Mouse (Mus musculus) neural tube, embryonic 15.5 days (tissue): ENCODE data around the gene Rab6b. TPM values are rescaled to one million over a fixed set of nuclear protein-coding genes. Genes with fewer than 3 reads are reported as not detected.

Experiments
- ATAC-seq: fragments of 200-750 bp; cut with Nextera tagmentation; 2 replicates; pipeline ENCODE4 v1.8.0; 2017; ENCODE audit warnings: mild to moderate bottlenecking, moderate TSS enrichment, moderate library complexity; ENCODE audit not compliant: low FRiP score
- H3K27ac ChIP-seq: fragments of 300-500 bp; sonication (generic); replicated peaks from 2 replicates; pipeline ENCODE4 v1.5.1; 2015; ENCODE audit warnings: mild to moderate bottlenecking, inconsistent platforms
- H3K27me3 ChIP-seq: fragments of 300-500 bp; sonication (generic); replicated peaks from 2 replicates; pipeline ENCODE4 v1.6.1; 2015; ENCODE audit warnings: inconsistent platforms
- H3K36me3 ChIP-seq: fragments of 300-500 bp; sonication (generic); 2 replicates; pipeline ENCODE4 v1.6.1; 2015; ENCODE audit warnings: inconsistent platforms
- H3K4me1 ChIP-seq: fragments of 300-500 bp; sonication (generic); 2 replicates; pipeline ENCODE4 v1.6.1; 2015; ENCODE audit warnings: inconsistent platforms
- H3K4me2 ChIP-seq: fragments of 300-500 bp; sonication (generic); 2 replicates; pipeline ENCODE4 v1.6.1; 2015; ENCODE audit warnings: inconsistent platforms, mild to moderate bottlenecking, moderate library complexity
- H3K4me3 ChIP-seq: fragments of 300-500 bp; sonication (generic); replicated peaks from 2 replicates; pipeline ENCODE4 v1.5.1; 2015; ENCODE audit warnings: mild to moderate bottlenecking, inconsistent platforms
- H3K9ac ChIP-seq: fragments of 300-500 bp; sonication (generic); replicated peaks from 2 replicates; pipeline ENCODE4 v1.6.1; 2015; ENCODE audit warnings: mild to moderate bottlenecking, inconsistent platforms
- H3K9me3 ChIP-seq: fragments of 300-500 bp; sonication (generic); replicated peaks from 2 replicates; pipeline ENCODE4 v1.6.1; 2016; ENCODE audit warnings: inconsistent platforms
- WGBS: fragments of 180-500 bp; shearing (Covaris S2); methylation state at CpG from one replicate; pipeline ENCODE4 v1.1.7; 2015; ENCODE audit warnings: mixed read lengths; 5-methylcytosine and 5-hydroxymethylcytosine counted together
- polyA plus RNA-seq: library from polyadenylated mRNA; unstranded; fragments of >200 nt; fragmentation: Nextera tagmentation; extraction: Ambion mirVana; gene quantifications from 2 replicates; pipeline ENCODE4 v1.2.1, GENCODE M21; 2015

The Rab6b gene
- 105 and 117 TPM in 2 replicates for polyA plus RNA-seq

- WGBS, result under 1% methylated on average over 58 of the region's 81 CpGs
Observed at GRCm38 (mm10) chr9:103111621-103112470, at the start of gene Rab6b. Gene Rab6b, plus strand, starts transcription at chr9:103111787.

DNA sequence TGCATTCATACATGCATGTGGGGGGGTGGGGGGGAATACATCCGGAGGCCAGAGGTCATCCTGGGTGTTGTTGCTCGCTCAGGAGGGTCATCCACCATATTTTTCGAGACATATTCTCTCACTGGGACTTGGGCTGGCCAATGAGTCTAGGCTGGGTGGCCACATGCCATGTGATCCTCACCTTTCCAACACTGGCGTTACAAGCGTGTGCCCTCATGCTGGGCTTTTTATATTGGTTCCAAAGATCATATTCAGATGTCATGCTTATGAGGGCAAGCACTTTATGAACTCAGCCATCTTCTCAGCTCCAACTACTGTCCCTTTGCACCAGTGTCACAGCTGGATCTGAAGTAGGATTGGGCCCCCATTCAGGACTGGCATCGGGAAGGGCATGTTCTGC lies 48.0 kb upstream of the Rab6b start:
- no peaks in the 10 kb centered on the region for H3K27me3 ChIP-seq
- no peaks in the 10 kb centered on the region for H3K4me1 ChIP-seq
- no peaks in the 10 kb centered on the region for H3K36me3 ChIP-seq
- no peak overlapping the region for H3K4me2 ChIP-seq
- H3K4me3 ChIP-seq, result no peak overlapping the region
- no peak overlapping the region for H3K9ac ChIP-seq
- H3K27ac ChIP-seq, result no peak overlapping the region
- no peak for ATAC-seq
- H3K9me3 ChIP-seq, result no peaks in the 10 kb centered on the region
- 89% methylated on average over 6 of the region's 6 CpGs for WGBS

More at GRCm38 (mm10) chr9:103111621-103112470, at the start of gene Rab6b:
- H3K4me3 ChIP-seq, result peak within 1 kb of the TSS; percentile 91
- peak within 1 kb of the TSS; percentile 79 for H3K4me2 ChIP-seq
- peak within 1 kb of the TSS; percentile 78 for H3K9ac ChIP-seq
- ATAC-seq, result peak; percentile 81
- H3K9me3 ChIP-seq, result no peaks in the 10 kb centered on the region
- peaks cover 52% of the 10 kb centered on the region for H3K4me1 ChIP-seq
- no peaks in the 10 kb centered on the region for H3K27me3 ChIP-seq
- 0 out of 2 replicates have a peak, but pooled peaks cover 2% of the 10 kb centered on the region for H3K36me3 ChIP-seq
- peak within 1 kb of the TSS; percentile 97 for H3K27ac ChIP-seq

- ATAC-seq, result no peak
- Histone ChIP-seq H3K9ac (no peak overlapping the region), H3K4me1 (no peaks in the 10 kb centered on the region), H3K27me3 (no peaks in the 10 kb centered on the region), H3K27ac (no peak overlapping the region), H3K4me3 (no peak overlapping the region), H3K9me3 (no peaks in the 10 kb centered on the region), H3K4me2 (no peak overlapping the region), H3K36me3 (no peaks in the 10 kb centered on the region)
- 81% methylated on average over 8 of the region's 8 CpGs for WGBS
Observed at GRCm38 (mm10) chr9:103066845-103067244, 44.7 kb upstream of the Rab6b start.

- ATAC-seq, result no peak
- Histone ChIP-seq H3K27ac (no peak overlapping the region), H3K9me3 (no peaks in the 10 kb centered on the region), H3K9ac (no peak overlapping the region), H3K4me2 (no peak overlapping the region), H3K36me3 (no peaks in the 10 kb centered on the region), H3K4me3 (no peak overlapping the region), H3K27me3 (no peaks in the 10 kb centered on the region), H3K4me1 (no peaks in the 10 kb centered on the region)
- 90% methylated on average over 11 of the region's 11 CpGs for WGBS
Observed at GRCm38 (mm10) chr9:103067651-103068050, 43.9 kb upstream of the Rab6b start.

GRCm38 (mm10) chr9:103068769-103069168 lies 42.8 kb upstream of the Rab6b start:
- no peak overlapping the region for H3K27ac ChIP-seq
- ATAC-seq, result no peak
- H3K4me3 ChIP-seq, result no peak overlapping the region
- H3K36me3 ChIP-seq, result no peaks in the 10 kb centered on the region
- 96% methylated on average over 8 of the region's 8 CpGs for WGBS
- no peak overlapping the region for H3K9ac ChIP-seq
- H3K9me3 ChIP-seq, result no peaks in the 10 kb centered on the region
- H3K27me3 ChIP-seq, result no peaks in the 10 kb centered on the region
- H3K4me2 ChIP-seq, result no peak overlapping the region
- no peaks in the 10 kb centered on the region for H3K4me1 ChIP-seq

DNA sequence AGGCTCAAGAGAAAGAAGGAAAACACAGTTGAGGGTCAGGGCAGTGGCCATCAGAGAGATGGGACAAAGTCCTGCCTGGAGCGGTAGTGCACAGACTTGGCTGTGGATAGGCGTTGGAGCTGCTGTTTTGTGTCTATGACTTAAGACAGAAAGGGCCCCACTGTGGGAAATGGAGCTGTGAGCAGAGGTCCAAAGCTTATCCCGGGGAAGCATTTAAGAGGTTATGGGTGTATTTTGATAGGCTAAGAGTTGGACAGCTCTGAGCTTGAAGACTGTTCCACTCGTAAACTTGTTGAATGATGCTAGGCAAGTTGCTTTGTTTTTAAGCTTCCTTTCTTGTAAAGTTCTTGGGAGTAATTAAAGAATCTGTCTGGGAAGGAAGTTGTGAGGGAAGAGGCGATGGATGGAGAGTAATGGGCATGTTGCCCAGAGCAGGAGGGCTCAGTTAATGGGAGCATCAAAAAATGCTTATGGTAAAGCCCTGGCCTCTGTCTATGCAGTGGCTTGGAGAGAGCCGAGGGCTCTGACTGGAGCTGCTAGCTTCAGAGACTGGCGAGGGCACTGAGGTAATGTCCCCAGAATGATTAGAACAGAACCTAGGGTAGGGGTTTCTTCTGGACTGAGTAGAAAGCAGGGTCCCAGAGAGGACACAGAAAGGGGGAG lies 39.9 kb upstream of the Rab6b start:
- Histone ChIP-seq H3K4me1 (no peaks in the 10 kb centered on the region), H3K27me3 (no peaks in the 10 kb centered on the region), H3K4me2 (no peak overlapping the region), H3K9me3 (no peaks in the 10 kb centered on the region), H3K36me3 (no peaks in the 10 kb centered on the region), H3K9ac (no peak overlapping the region), H3K27ac (no peak overlapping the region), H3K4me3 (no peak overlapping the region)
- 76% methylated on average over 7 of the region's 7 CpGs for WGBS
- ATAC-seq, result no peak

DNA sequence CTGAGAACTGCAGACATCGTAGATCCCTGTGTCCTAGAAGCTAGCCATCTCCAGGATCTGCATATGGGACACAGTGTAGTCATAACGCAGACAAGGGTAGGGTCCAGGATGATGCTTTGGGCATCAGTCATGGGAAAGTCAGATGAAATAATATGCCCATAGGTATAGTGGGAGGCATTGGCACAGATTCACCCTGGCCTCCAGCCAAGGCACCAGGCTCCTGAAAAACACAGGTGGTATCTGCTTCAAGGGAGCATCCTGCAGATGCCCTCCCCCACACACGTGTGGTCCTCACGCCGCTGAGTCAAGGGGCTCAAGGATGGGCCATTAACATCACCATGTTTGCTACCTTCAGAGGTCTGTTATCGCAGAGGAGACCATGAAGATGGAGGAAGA lies 39.4 kb upstream of the Rab6b start:
- 89% methylated on average over 6 of the region's 6 CpGs for WGBS
- Histone ChIP-seq H3K27me3 (no peaks in the 10 kb centered on the region), H3K9me3 (no peaks in the 10 kb centered on the region), H3K4me3 (no peak overlapping the region), H3K27ac (no peak overlapping the region), H3K4me2 (no peak overlapping the region), H3K36me3 (no peaks in the 10 kb centered on the region), H3K4me1 (no peaks in the 10 kb centered on the region), H3K9ac (no peak overlapping the region)
- ATAC-seq, result no peak

- Histone ChIP-seq H3K9me3 (no peaks in the 10 kb centered on the region), H3K4me3 (no peak overlapping the region), H3K27me3 (no peaks in the 10 kb centered on the region), H3K4me1 (no peaks in the 10 kb centered on the region), H3K36me3 (no peaks in the 10 kb centered on the region), H3K27ac (no peak overlapping the region), H3K9ac (no peak overlapping the region), H3K4me2 (no peak overlapping the region)
- 89% methylated on average over 11 of the region's 11 CpGs for WGBS
- no peak for ATAC-seq
Observed at GRCm38 (mm10) chr9:103072926-103073515, 38.6 kb upstream of the Rab6b start.

- Histone ChIP-seq H3K9ac (no peak overlapping the region), H3K36me3 (no peaks in the 10 kb centered on the region), H3K9me3 (no peaks in the 10 kb centered on the region), H3K4me2 (no peak overlapping the region), H3K27ac (no peak overlapping the region), H3K4me1 (no peaks in the 10 kb centered on the region), H3K27me3 (no peaks in the 10 kb centered on the region), H3K4me3 (no peak overlapping the region)
- no peak for ATAC-seq
- 76% methylated on average over 21 of the region's 21 CpGs for WGBS
Observed at GRCm38 (mm10) chr9:103076836-103077531, 34.6 kb upstream of the Rab6b start.

DNA sequence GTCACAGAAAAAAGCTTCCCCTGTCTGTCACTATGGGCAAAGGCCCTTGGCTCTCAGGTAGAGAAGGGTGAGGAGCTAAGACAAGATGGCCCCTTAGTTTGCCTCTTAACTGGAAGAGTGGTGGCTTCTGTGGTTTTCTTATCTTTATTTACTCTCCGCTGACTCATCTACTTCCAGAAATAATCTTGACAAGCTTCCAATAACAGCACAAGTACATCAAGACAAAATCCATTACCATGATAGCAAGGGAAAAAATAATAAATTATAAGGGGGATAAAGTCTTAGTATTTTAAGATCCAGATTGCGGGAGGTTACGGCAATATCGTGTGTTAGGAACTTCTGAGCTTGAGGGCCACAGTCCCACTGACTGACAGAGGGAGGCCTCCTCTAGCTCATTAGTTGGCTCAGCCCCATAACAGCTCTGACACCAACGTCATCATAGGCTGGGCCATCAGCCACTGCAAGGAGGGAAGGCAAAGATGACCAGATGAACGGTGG lies 33.3 kb upstream of the Rab6b start:
- 0 out of 2 replicates have a peak, but pooled peaks cover under 1% of the 10 kb centered on the region for H3K4me1 ChIP-seq
- H3K4me3 ChIP-seq, result no peak overlapping the region
- no peaks in the 10 kb centered on the region for H3K27me3 ChIP-seq
- no peak overlapping the region for H3K27ac ChIP-seq
- no peak overlapping the region for H3K4me2 ChIP-seq
- 92% methylated on average over 6 of the region's 6 CpGs for WGBS
- H3K9ac ChIP-seq, result no peak overlapping the region
- no peaks in the 10 kb centered on the region for H3K9me3 ChIP-seq
- no peaks in the 10 kb centered on the region for H3K36me3 ChIP-seq
- no peak for ATAC-seq

DNA sequence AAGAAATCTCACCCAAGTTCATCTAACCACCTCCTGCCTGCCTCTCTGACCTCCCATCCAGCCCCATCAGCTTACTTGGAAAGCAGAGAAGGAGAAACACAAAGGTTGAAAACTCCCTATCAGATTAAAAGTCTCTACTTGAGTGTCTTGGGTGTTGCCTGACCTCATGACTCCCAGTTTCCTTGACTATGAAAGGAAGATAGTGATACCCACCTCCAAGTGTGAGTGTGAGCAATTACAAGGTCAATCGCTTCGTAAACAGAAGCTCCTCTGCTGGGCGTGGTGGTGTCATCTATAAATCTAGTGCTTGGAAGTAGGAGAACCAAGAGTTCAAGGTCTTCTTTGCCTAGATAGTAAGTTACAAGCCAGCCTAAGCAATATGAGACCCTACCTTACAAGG lies 31.4 kb upstream of the Rab6b start:
- Histone ChIP-seq H3K4me2 (no peak overlapping the region), H3K9me3 (no peaks in the 10 kb centered on the region), H3K4me1 (0 out of 2 replicates have a peak, but pooled peaks cover 6% of the 10 kb centered on the region), H3K36me3 (no peaks in the 10 kb centered on the region), H3K4me3 (no peak overlapping the region), H3K9ac (no peak overlapping the region), H3K27ac (no peak overlapping the region), H3K27me3 (no peaks in the 10 kb centered on the region)
- ATAC-seq, result no peak
- 90% methylated on average over 3 of the region's 3 CpGs for WGBS
